Mouse (Mus musculus): ENCODE data around the gene Arhgef5.
A peak's percentile ranks its signal among the peaks of the same experiment; 100 is the strongest.
"Not testable (repeated sequence)": the region's sequence is repeated elsewhere in the genome, so short reads cannot be mapped to it uniquely, and the experiment has no call there.

Gene Arhgef5

GRCm38 (mm10) chr6:43265363-43266041 lies at the start of gene Arhgef5:
TSS of gene Arhgef5 (plus strand) at chr6:43265582.
- no peak for DNase-seq

- DNase-seq, result not testable (repeated sequence)
These were observed 34.1 kb upstream of the Arhgef5 start, which contains the start of gene Olfr47 for GRCm38 (mm10) chr6:43231255-43231654. TSS of gene Olfr47 (plus strand) at chr6:43231529.

- no peak for DNase-seq
These were observed 23.3 kb upstream of the Arhgef5 start for GRCm38 (mm10) chr6:43242061-43242460.

GRCm38 (mm10) chr6:43247396-43247795 lies 18.0 kb upstream of the Arhgef5 start:
- no peak for DNase-seq

- no peak for DNase-seq
These were observed 12.4 kb upstream of the Arhgef5 start for GRCm38 (mm10) chr6:43252994-43253393.

GRCm38 (mm10) chr6:43254193-43254926 lies 11.0 kb upstream of the Arhgef5 start:
- DNase-seq, result no peak

- DNase-seq, result no peak
These were observed 4.6 kb upstream of the Arhgef5 start for GRCm38 (mm10) chr6:43260756-43261155.

- no peak for DNase-seq
These were observed 974 bp downstream of the Arhgef5 start for GRCm38 (mm10) chr6:43266356-43266755.

GRCm38 (mm10) chr6:43272597-43272996 lies 7.2 kb downstream of the Arhgef5 start:
- DNase-seq, result no peak

GRCm38 (mm10) chr6:43274123-43274522 lies 8.7 kb downstream of the Arhgef5 start:
- DNase-seq, result no peak

GRCm38 (mm10) chr6:43278247-43278646 lies 12.9 kb downstream of the Arhgef5 start:
- no peak for DNase-seq

GRCm38 (mm10) chr6:43280481-43280880 lies 15.1 kb downstream of the Arhgef5 start:
- DNase-seq, result no peak

- no peak for DNase-seq
These were observed 26.7 kb downstream of the Arhgef5 start for GRCm38 (mm10) chr6:43292041-43292440.

GRCm38 (mm10) chr6:43292471-43293076 lies 27.2 kb downstream of the Arhgef5 start:
- DNase-seq, result no peak

GRCm38 (mm10) chr6:43293175-43293574 lies 27.8 kb downstream of the Arhgef5 start:
- DNase-seq, result no peak

- no peak for DNase-seq
These were observed 30.5 kb downstream of the Arhgef5 start for GRCm38 (mm10) chr6:43295908-43296307.

- peak; percentile 26 for DNase-seq
These were observed 31.6 kb downstream of the Arhgef5 start for GRCm38 (mm10) chr6:43296798-43297507.

- DNase-seq, result no peak
These were observed 32.1 kb downstream of the Arhgef5 start for GRCm38 (mm10) chr6:43297508-43297850.

GRCm38 (mm10) chr6:43309454-43309853 lies 44.1 kb downstream of the Arhgef5 start, which contains the start of gene Nobox:
TSS of gene Nobox (minus strand) at chr6:43309554.
- no peak for DNase-seq

- DNase-seq, result no peak
These were observed 44.7 kb downstream of the Arhgef5 start for GRCm38 (mm10) chr6:43310071-43310470.

- DNase-seq, result no peak
These were observed 47.2 kb downstream of the Arhgef5 start for GRCm38 (mm10) chr6:43312546-43312945.

- no peak for DNase-seq
These were observed 47.7 kb downstream of the Arhgef5 start for GRCm38 (mm10) chr6:43312961-43313656.

GRCm38 (mm10) chr6:43333479-43333878 lies 68.1 kb downstream of the Arhgef5 start:
- DNase-seq, result no peak
